Mouse (Mus musculus): ENCODE measurements around the gene Smoc1.

The Smoc1 gene

DNA sequence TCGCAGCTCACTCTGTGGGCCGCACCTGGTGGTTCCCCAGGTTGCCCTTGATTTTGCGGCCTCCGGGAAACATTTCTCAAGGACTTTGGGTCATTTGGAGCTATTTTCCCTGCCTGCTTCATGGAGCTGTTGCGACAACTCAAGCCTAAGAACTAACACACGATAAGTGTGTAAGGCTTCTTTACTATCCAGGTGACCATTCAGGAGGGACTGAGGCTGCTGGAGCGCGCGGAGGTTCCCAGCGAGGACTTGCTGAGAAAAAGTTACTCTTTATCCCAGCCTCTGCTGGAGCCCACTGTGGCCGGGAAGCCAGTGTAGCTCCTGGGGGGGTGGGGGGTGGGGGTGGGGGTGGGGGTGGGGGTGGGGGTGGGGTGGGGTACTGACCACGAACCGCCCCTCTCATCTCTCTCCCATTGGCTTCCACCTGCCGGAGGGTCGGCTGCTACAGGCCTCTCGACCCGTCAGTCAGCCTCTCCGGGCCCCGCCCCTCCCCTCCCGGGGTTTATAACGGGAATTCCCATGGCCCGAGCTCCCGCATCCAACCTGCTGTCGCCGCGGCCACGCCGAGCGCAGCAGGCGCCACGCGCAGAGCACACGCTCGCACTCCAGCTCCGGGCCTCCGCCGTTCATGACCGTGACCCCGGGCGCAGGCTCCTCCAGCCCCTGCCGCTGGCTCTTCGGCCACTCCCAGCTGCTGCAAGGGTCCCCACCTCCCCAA lies at the start of gene Smoc1:
Gene Smoc1, plus strand, starts transcription at position 532 of the 718 bp plus-strand sequence.
- peak; percentile 49 for DNase-seq (ENCODE audit: low spot score)

DNA sequence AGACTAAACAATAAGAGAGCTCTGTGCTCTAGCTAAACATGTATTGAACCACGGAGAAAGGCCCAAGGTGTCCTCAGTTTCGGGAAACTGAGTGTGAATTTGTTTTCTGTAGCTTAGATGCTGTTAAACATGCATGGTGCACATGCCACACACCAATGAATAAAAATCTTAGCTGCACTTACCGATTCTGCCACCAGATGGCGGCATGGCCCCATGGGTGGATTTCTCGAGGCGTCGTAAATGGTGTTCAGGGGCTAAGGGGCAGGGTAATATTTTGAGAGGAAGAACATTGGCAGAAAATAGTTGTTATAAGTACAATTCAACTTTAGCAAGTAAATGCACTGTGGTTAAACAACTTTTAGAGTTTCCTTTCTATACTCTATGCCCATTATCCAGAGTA lies 44.3 kb upstream of the Smoc1 start:
- DNase-seq (ENCODE audit: low spot score) = peak; percentile 62

DNA sequence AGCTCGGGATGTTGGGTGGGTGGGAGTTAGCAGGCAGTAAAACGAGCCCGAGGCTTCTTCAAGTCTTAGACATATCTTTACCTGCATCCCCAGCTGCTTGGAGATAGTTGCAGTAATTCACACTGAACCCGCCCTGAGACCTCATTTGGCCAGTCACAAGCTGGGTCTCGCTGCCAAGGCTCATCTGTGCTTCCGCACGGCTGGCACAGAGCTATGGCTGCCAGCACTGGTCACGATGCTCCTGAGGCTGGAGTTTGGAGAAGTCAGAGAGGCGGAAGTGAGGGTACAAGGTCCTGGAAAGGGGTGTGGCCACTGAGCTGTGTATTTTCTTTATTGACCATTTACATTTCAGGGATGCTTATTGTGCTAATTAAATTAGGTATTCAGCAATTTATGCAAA lies 42.9 kb upstream of the Smoc1 start:
- DNase-seq (ENCODE audit: low spot score) = no peak

DNA sequence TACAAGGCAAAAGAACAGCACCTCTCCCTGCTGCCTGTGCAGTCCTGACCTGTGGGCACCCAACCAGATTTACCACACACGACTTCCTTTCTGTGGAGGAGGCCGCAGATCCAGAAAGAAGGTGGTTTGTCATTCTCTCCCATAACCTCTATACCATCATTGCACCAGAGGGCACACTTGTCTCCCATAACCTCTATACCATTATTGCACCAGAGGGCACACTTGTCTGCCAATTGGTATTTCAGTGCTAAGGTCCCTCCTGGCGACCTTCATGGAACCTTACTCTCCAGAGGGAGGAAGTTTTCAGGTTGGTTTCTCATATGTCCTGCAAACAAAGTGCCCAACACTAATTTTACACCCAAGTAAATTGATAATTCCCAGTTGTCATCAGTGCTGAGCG lies 40.0 kb upstream of the Smoc1 start:
- DNase-seq (ENCODE audit: low spot score) = no peak

DNA sequence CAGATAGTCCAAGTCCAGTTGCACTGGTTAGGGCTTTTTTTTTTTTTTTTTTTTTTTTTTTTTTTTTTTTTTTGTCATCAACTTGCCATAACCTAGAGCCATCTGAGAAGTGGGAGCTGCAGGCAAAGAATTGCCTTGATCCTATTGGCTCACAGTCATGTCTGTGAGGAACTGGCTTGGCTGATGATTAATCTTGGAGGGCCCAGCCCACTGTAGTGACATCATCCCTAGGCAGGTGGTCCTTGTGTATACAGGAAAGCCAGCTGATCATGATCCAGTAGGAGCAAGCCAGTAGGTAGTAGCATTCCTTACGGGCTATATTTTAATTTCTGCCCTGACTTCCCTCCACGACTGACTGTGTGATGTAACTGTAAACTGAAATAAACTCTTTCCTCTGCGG lies 38.3 kb upstream of the Smoc1 start:
- no peak for DNase-seq (ENCODE audit: low spot score)

DNA sequence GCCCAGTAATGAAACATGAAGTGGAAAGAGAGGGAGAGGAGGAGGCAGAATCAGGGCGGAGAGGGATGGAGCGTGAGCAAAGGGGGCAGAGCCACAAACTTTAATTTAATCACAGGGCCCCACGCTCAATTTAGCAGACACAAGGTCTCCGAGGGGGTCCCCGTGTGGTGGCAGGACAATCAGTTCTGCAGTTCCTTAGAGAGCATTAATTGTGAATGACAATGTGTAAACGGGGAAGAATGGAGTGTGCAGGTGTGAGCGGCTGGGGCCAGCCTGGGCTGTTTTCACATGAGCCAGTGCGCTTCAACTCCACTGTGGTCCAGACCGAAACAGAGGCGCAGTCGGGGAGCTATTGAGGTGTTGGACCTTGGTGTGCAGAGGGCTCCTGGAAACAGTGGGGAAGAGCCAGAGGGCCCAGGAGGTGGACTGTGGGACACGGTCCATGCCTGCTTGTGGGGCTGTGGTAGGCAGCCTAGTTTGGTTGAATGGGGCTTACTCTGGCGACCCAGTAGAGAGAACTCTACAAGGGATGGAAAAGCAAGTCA lies 35.6 kb upstream of the Smoc1 start:
- DNase-seq (ENCODE audit: low spot score) = no peak

DNA sequence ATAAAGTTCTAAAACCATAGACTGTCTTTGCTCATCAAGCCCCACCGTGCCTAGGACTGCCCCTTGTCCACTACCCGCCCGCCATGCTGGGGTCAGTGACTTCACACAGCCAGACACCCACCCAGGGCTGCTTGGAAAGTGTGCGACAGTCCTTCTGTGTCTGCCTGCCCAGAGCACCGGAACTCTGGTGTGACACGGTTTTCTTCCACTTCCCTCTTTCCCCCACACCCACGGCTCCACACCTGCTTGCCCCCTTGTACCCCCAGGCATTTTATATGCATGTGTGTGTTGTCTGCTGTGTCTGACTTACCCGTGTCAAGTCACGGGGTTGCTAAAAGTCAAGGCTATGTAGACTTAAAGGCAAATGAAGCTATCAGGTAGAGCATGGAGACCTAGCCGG lies 34.8 kb upstream of the Smoc1 start:
- no peak for DNase-seq (ENCODE audit: low spot score)

DNA sequence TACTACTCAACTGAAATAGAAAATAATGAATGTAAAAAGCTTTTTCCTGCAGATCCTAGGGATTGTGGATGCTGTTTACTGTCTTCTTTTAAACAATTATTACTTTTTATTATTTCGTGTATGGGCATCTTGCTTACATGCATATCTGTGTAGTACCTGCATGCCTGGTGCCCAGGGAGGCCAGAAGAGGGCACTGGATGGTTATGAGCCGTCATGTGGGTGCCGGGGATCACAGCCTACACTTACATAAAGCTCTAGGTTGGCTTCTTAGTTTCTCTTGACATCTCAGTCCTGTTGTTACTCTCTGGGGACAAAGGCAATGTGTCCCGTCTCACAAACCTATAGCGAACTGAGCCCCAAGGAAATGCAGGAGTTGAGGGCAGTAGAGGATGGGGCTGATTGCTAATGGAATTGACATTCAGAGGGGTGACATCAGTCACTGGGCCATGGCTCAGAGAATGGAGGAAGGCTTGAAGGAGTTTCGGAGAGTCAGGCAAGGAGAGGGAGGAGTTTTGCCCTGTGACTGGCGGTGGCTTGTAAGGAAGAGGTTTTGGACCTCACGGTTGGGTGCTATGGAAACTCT lies 34.0 kb upstream of the Smoc1 start:
- no peak for DNase-seq (ENCODE audit: low spot score)

DNA sequence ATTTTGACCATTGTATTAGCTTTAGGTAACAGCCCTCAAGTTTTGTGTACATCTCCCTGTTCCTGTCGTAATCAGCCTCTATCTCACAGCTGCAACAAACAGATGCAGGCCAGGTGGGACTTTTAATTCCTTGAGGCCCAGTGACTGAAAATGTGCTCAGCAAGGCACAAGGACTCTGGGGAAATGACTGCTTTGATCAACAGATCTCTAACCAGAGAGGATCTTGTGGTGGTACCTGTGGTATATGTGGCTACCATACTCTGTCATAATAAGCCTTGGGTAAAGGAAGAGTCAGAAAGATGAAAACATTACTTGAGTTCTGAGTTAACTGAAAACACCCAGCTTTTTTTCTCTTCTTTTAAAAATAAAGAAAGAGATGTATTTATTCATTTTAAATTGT lies 32.8 kb upstream of the Smoc1 start:
- DNase-seq (ENCODE audit: low spot score) = no peak

DNA sequence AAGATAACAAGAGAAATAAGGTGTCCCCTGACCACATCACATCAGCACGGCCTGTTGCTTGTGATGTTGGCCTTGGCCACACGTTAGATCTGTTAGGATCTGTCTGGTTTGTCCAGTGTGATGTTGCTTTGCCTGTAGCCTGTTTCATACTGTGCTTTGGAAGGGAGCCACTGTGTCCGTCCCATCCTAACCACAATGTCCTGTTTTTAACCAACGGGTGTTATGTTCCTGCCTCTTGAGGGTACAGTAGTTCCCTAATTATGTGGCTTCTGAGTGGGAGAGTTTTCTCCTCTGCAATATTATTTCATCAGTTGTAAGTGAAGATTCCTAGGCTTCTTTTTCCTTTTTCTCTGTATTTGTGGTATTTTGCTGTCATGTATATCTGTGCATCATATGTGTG lies 31.3 kb upstream of the Smoc1 start:
- no peak for DNase-seq (ENCODE audit: low spot score)

DNA sequence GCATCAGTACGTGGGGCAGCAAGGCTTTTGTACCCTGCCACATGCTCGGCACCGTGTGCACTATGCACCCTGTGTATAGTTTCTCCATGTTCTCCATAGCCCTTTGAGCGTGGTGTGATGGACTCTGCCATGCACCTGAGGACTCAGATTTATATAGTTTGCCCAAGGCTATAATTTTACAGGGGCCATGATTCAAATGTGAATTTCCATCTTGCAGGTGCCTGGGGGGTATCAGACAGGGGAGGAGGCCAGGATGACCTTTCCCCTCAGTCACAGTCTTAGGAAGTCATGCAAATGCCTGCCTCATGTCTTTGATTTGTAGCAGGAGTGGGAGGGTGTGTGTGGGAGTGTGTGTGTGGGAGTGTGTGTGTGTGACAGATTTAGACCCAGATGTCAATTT lies 29.0 kb upstream of the Smoc1 start:
- no peak for DNase-seq (ENCODE audit: low spot score)

DNA sequence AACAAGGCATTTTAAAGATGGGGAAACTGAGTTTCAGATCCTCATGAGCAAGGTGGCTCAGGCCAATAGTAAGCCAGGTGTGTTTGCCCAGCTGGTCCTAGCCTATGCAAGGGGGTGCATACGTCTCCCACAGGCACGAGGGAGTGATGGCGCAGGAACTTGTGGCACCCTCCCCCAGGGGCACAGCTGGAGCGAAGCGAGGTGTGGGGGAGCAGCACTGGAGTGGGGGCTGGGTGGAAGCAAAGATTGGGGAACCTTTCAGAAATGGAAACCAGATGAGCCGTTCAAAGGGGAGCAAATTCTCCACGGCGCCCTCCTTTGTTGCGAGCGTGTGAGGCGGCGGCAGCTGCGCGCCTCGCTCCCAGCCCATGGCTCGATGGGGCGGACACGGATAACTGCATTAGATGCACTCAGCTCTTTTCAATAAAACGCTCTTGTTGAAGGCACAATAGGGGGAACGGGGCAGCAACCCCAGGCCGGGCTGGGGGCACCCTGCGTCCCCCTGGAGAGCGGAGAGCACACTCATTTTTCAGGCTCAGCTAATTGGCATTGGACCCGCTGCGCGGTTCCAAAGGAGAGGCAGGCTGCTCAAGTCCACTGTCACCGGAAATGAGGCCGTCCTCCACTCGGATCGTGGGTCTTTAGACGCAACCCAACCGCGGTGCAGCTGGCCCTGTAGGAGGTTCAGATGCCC lies 27.9 kb upstream of the Smoc1 start:
- no peak for DNase-seq (ENCODE audit: low spot score)

DNA sequence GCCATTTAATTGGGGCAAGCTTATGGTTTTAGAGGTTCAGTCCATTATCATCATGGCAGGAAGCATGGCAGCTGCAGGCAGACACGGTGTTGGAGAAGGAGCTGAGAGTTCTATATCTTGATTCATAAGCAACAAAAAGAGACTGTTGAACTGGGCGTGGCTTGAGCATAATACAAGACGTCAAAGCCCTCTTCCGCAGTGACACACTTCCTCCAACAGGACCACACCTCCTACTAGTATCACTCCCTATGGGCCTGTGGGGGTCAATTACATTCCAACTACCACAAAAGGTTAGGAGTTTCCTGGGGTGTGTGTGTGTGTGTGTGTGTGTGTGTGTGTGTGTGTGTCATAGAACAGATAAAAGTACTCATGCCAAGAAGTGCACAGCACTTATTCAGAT lies 25.7 kb upstream of the Smoc1 start:
- DNase-seq (ENCODE audit: low spot score) = no peak

DNA sequence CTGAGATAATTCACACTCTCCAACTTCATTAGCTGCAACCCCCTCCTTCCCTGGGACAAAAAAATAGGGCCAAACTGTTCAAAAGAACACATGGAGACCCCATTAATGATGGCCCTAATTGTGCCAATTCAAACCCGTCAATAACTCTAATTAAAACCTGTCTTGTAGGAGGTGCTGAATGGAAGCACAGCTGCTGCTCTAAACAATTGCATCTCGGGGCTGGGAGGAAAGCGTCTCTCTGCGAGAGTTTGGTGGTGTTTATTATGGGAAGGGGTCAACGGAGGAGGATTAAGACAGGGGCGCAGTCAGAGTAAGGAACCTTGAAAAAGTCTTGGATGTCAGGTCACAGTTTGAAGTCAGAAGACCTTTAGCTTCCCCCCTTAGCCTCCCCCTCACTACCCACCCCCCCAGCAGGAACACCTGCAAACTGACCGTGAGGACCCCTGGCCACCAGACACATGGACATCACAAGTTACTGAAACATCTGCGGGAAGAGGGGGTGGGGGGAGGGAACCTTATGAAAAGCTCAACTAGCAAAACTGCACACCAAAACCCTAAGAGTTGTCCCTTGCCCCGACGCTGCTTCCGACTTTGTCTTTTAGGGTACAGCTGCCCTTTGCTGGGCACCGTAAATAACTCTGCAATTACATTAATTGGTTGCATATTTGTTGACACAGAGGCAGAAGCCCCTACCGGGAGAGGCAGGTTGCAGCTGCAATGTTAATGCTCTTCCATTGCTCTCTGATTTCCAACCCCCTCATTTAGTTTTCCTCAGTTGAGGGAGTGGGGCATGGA lies 23.6 kb upstream of the Smoc1 start:
- DNase-seq (ENCODE audit: low spot score) = no peak

DNA sequence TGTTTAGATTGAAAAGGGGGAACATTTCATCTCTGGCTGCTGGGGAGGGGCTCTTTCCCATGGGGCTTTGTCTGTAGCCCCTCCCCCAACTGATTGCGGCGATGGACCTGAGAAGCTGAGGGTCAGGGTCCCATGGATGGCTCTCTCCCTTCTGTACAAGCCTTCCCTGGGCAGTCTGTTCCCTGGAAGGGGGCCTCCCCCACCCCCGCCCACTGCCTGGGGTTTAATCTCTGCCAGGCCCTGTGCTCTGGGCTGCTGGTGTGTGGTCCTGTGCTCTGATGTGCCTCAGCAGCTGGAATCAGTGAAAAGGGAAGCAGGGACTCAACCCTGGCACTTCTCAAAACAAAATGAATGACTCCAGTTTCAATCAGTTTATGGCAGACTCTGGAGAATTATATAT lies 16.8 kb upstream of the Smoc1 start:
- no peak for DNase-seq (ENCODE audit: low spot score)

DNA sequence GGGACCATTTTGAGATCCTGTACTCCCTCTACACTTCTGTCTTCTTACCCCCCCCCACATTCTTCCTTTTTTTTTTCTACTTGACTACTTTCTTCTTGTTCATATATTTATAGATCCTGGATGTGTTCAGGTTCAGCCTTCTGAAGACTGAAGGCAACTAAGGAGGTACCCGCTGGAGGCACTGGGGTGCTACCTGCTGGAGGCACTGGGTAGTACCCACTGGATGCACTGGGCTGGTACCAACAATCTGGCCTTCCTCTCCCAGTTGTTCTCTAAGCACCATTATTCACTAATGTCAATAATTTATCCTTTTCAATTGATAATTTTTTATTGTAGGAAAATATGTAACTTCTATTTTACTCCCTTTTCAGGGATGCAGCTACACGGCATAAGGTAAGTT lies 14.6 kb upstream of the Smoc1 start:
- no peak for DNase-seq (ENCODE audit: low spot score)

DNA sequence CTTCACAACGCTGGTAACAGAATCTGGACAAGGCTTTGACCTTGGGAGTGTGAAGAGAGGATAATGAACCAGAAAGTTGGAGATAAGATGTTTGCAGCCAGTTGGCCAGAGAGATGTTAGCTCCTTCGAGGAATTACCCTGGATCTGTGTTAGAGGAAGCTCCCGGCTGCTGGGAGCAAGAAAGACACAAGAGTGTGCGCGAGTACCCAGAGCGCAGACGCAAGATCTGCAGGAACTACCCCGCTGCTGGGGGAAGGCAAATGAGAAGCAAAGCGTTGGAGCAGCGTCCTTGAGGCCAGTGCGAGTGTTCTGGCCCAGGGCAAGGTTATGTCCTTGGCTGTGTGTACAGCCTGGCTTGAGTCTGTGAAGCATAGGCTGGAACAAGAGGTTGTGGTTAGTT lies 13.1 kb upstream of the Smoc1 start:
- DNase-seq (ENCODE audit: low spot score) = no peak

DNA sequence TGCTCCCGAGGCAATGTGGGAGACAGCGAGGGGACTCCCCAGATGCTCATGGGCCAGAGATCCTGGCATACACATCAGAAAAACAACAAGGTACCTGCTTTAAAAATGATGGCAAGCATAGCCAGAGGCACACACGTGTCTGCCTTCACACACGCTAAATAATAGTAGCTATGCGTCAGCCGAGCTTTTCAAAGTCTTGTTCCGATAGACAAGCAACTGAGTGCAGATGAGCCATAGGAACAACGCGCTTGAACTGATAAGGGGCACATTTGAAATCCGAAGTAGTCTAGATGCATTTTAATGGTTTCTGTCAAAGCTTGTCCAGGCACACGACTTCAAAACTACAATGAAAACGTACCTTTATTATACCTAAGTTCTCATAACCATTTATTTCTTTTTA lies 9.0 kb upstream of the Smoc1 start:
- DNase-seq (ENCODE audit: low spot score) = no peak

DNA sequence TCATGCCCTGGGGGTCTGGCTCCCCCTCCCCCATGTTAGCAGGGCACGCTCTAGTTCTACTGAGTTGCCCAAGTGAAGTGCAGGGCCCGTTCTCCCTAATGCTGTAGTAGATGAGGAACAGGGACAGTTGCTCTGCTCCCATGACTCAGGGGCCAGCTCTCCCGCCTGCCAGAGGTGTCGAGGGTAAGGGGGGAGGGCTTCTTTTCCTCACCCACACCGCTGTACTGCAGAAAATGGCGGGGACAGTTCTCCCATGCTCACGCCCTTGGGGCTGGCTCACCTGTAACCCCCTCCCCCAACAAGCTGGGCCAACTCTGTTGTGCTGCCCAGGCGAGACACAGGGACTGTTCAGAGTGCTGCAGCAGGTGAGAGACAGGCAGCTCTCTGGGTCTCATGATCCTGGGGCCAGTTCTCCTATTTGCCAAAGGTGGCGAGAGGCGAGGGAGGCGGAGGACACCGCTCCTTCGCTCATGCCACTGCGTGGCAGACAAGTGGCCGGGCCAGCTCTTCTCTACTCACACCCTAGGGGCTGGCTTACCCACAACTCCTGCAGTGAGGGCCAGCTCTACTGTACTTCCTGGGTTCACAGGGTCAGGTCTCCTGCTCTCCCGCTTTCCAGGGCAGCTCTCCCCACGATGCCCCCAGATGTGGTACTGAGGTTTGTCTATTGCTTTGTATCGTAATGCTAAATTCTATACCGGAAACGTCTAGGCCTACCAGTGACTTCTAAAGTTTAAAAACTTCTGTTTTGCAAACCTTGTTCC lies 7.9 kb upstream of the Smoc1 start:
- DNase-seq (ENCODE audit: low spot score) = no peak

DNA sequence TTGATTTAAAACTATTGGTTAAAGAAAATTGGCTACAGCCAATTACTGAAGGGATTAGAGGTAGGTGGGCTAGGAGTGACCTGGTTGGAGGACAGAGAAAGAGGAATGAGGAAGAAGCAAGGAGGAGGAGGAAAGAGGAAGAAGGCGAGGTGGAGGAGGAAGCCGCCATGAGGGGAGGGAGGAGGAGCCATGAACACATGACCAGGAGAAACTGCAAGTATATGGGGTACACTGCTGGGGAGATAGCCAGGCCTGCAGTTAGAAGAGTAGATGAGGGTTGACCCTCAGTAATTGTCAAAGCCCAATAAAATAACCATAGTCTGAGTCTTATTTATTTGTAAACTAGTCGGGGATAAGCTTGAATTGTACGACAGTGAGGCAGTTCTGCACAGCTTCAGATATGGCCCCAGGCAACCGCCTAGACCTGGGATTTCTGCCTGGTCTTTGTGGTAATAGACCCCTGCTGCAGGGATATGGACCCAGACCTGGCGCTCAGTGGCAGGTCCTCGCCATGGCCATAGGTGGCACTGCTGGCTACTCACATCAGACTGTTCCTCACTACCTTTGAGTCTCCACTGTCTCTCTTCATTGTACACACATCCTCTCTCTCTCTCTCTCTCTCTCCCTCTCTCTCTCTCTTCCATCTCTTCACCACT lies 7.2 kb upstream of the Smoc1 start:
- no peak for DNase-seq (ENCODE audit: low spot score)

DNA sequence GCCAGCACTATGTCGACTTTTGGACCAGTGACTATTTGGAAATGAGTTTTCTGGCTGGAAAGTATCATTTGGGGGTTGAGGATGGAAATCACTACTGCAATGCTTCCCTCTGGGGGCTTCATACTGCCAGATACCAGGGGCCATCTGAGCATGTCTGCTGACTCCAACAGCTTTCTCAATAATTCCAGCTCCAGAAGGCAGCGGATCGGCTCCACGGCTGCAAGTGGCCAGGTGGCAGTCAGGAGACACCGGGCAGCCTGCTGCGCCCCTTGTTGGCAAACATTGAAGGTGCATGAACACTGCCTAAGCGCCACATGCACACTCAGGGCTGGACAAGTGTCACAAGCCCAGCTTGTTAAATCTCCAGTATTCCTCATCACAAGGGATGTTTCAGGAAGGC lies 2.2 kb upstream of the Smoc1 start:
- no peak for DNase-seq (ENCODE audit: low spot score)

All from urinary bladder, postnatal 14 days (tissue).